Mouse (Mus musculus): ENCODE measurements around the gene Adcy1.
A peak's percentile ranks its signal among the peaks of the same experiment; 100 is the strongest.

The Adcy1 gene

GRCm38 (mm10) chr11:7136246-7136855 is 73.1 kb downstream of the Adcy1 start:
- no peak for DNase-seq (ENCODE audit: low spot score)

- DNase-seq (ENCODE audit: low spot score), result no peak
Observed at GRCm38 (mm10) chr11:7138370-7138769, 75.1 kb downstream of the Adcy1 start.

- DNase-seq (ENCODE audit: low spot score), result peak; percentile 45
Observed at GRCm38 (mm10) chr11:7140449-7140848, 77.2 kb downstream of the Adcy1 start.

GRCm38 (mm10) chr11:7142725-7143124 is 79.4 kb downstream of the Adcy1 start:
- DNase-seq (ENCODE audit: low spot score), result no peak

- DNase-seq (ENCODE audit: low spot score), result peak; percentile 45
Observed at GRCm38 (mm10) chr11:7144369-7144768, 81.1 kb downstream of the Adcy1 start.

GRCm38 (mm10) chr11:7145221-7145620 is 81.9 kb downstream of the Adcy1 start:
- peak; percentile 88 for DNase-seq (ENCODE audit: low spot score)

- no peak for DNase-seq (ENCODE audit: low spot score)
Observed at GRCm38 (mm10) chr11:7147536-7147935, 84.2 kb downstream of the Adcy1 start.

GRCm38 (mm10) chr11:7147945-7148344 is 84.7 kb downstream of the Adcy1 start:
- DNase-seq (ENCODE audit: low spot score), result no peak

- no peak for DNase-seq (ENCODE audit: low spot score)
Observed at GRCm38 (mm10) chr11:7149471-7149870, 86.2 kb downstream of the Adcy1 start.

GRCm38 (mm10) chr11:7150511-7150910 is 87.2 kb downstream of the Adcy1 start:
- DNase-seq (ENCODE audit: low spot score), result no peak

GRCm38 (mm10) chr11:7152371-7152770 is 89.1 kb downstream of the Adcy1 start:
- DNase-seq (ENCODE audit: low spot score), result no peak

GRCm38 (mm10) chr11:7153081-7153480 is 89.8 kb downstream of the Adcy1 start:
- DNase-seq (ENCODE audit: low spot score), result no peak

- no peak for DNase-seq (ENCODE audit: low spot score)
Observed at GRCm38 (mm10) chr11:7156427-7156826, 93.1 kb downstream of the Adcy1 start.

- DNase-seq (ENCODE audit: low spot score), result peak; percentile 37
Observed at GRCm38 (mm10) chr11:7158196-7158595, 94.9 kb downstream of the Adcy1 start.

GRCm38 (mm10) chr11:7160146-7160545 is 96.9 kb downstream of the Adcy1 start:
- DNase-seq (ENCODE audit: low spot score), result no peak

GRCm38 (mm10) chr11:7160637-7161101 is 97.4 kb downstream of the Adcy1 start:
- DNase-seq (ENCODE audit: low spot score), result peak; percentile 14

- peak; percentile 70 for DNase-seq (ENCODE audit: low spot score)
Observed at GRCm38 (mm10) chr11:7161502-7162174, 98.3 kb downstream of the Adcy1 start.

- no peak for DNase-seq (ENCODE audit: low spot score)
Observed at GRCm38 (mm10) chr11:7164416-7164815, 101.1 kb downstream of the Adcy1 start.

GRCm38 (mm10) chr11:7169645-7170044 is 106.4 kb downstream of the Adcy1 start:
- no peak for DNase-seq (ENCODE audit: low spot score)

GRCm38 (mm10) chr11:7173664-7174063 is 110.4 kb downstream of the Adcy1 start:
- DNase-seq (ENCODE audit: low spot score), result no peak

GRCm38 (mm10) chr11:7178724-7179123 is 115.4 kb downstream of the Adcy1 start:
- no peak for DNase-seq (ENCODE audit: low spot score)

- DNase-seq (ENCODE audit: low spot score), result no peak
Observed at GRCm38 (mm10) chr11:7179276-7179675, 116.0 kb downstream of the Adcy1 start.

- no peak for DNase-seq (ENCODE audit: low spot score)
Observed at GRCm38 (mm10) chr11:7182409-7183042, 119.2 kb downstream of the Adcy1 start.

Measured in T-cell, adult 2 months (primary cell).